Mouse (Mus musculus): ENCODE data around the gene Hyou1. TPM values are rescaled to one million over a fixed set of nuclear protein-coding genes. Genes with fewer than 3 reads are reported as not detected.
A peak's percentile ranks its signal among the peaks of the same experiment; 100 is the strongest.

Hyou1 gene
- polyA plus RNA-seq, 1 experiment from 2014 or later = 35.7 TPM

- no peak overlapping the region for H3K27ac ChIP-seq
- no peak for ATAC-seq (ENCODE audit: borderline replicate concordance, extremely low read depth, low FRiP score, low TSS enrichment)
- H3K4me3 ChIP-seq = no peak overlapping the region
- no peak overlapping the region for H3K4me2 ChIP-seq
- peaks cover 37% of the 10 kb centered on the region for H3K36me3 ChIP-seq
- H3K9me3 ChIP-seq = no peaks in the 10 kb centered on the region
- no peaks in the 10 kb centered on the region for H3K27me3 ChIP-seq
- H3K4me1 ChIP-seq = peaks cover 33% of the 10 kb centered on the region
- no peak overlapping the region for H3K9ac ChIP-seq
- 84% methylated on average over 5 of the region's 5 CpGs for WGBS
Observed at GRCm38 (mm10) chr9:44341487-44341886, 37.8 kb upstream of the Hyou1 start.

GRCm38 (mm10) chr9:44342173-44342572 lies 37.1 kb upstream of the Hyou1 start:
- Histone ChIP-seq H3K27me3 (no peaks in the 10 kb centered on the region), H3K36me3 (peaks cover 35% of the 10 kb centered on the region), H3K4me2 (peak overlapping the region; percentile 75; the same call in 1 of the 2 replicates), H3K9ac (0 out of 2 replicates have a peak overlapping the region, but pooled peaks have one; percentile 11), H3K27ac (no peak overlapping the region), H3K4me3 (no peak overlapping the region), H3K9me3 (no peaks in the 10 kb centered on the region), H3K4me1 (peaks cover 26% of the 10 kb centered on the region)
- no peak for ATAC-seq (ENCODE audit: borderline replicate concordance, extremely low read depth, low FRiP score, low TSS enrichment)
- 57% methylated on average over 3 of the region's 3 CpGs for WGBS

DNA sequence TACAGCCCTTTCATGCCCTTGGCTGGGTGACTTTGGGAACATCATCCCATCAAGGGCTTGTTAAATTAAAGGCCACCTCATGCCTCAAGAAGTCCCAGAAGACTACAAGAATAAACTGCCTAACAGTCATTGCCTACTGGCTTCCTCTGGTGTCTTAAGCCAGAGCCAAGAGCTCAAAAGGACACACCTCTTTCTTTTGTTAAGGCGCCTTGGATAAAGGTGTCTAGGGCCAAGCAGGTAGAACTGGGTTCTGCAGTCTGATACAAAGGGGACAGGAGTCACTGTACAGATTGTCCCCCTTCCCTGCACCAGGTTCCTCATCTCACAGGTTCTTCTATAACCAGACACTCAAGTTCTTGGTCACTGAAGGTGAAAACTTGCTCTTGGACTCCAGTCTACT lies 36.7 kb upstream of the Hyou1 start:
- WGBS = 94% methylated on average over 1 of the region's 1 CpGs
- H3K9ac ChIP-seq = peak overlapping the region; percentile 88; the same call in 1 of the 2 replicates
- peak overlapping the region; percentile 75 for H3K4me2 ChIP-seq
- no peak overlapping the region for H3K27ac ChIP-seq
- no peak for ATAC-seq (ENCODE audit: borderline replicate concordance, extremely low read depth, low FRiP score, low TSS enrichment)
- peaks cover 35% of the 10 kb centered on the region for H3K36me3 ChIP-seq
- no peaks in the 10 kb centered on the region for H3K9me3 ChIP-seq
- H3K4me3 ChIP-seq = peak overlapping the region; percentile 91; the same call in 1 of the 2 replicates
- no peaks in the 10 kb centered on the region for H3K27me3 ChIP-seq
- H3K4me1 ChIP-seq = peaks cover 21% of the 10 kb centered on the region

DNA sequence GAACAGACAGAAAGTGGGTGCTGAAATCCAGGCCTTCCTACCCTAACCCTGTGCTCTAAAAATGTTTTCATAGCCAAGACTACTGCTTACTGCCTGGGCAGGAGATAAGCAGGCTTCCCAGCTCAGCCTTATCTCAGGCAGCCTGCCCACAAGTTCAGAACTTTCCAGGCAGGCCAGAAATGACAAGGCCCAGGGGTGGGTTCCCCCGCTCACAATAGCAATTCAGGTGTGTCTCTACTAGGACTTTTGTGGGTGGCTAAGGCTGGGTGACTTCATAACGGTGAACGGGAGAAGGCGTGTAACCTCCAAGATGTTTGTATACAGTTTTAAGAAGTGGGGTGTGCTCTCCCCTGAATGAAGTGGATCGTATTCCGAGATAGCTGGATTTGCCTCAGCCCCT lies 36.0 kb upstream of the Hyou1 start:
- H3K9ac ChIP-seq = peak overlapping the region; percentile 88
- H3K4me1 ChIP-seq = peaks cover 17% of the 10 kb centered on the region
- ATAC-seq (ENCODE audit: borderline replicate concordance, extremely low read depth, low FRiP score, low TSS enrichment) = peak; percentile 10; the same call in 1 of the 2 replicates
- H3K36me3 ChIP-seq = peaks cover 35% of the 10 kb centered on the region
- no peaks in the 10 kb centered on the region for H3K27me3 ChIP-seq
- 5% methylated on average over 6 of the region's 6 CpGs for WGBS
- H3K4me3 ChIP-seq = peak overlapping the region; percentile 91
- no peaks in the 10 kb centered on the region for H3K9me3 ChIP-seq
- peak overlapping the region; percentile 99 for H3K27ac ChIP-seq
- H3K4me2 ChIP-seq = peak overlapping the region; percentile 75

DNA sequence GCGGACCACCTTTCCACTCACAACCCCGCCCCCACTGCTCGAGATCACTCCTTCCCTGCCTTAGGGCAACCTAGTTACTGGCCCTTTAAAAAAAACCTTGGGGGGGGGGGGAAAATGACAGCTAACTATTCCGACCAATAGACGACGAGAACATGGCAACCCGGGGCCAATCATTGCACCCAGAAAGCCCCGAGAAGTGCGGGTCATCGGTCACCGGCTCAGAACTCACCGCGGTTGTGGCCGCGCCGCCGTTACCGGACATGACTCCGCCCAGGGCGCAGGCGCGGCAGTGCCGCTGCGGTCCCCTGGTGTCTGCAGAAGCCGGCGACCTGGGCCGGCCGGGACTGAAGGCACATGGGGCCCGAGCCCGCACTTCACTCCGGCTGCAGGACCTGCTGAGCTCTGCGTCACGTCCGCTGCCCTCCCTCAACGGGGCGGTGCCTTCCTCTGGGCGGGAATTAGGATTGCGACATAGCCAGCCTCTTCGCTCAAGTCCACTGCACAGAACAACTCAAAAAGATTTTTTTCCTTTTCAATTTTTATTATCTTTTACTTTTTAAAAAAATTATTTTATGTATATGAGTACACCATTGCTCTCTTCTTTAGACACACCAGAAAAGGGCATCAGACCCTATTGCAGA lies 35.4 kb upstream of the Hyou1 start, which contains the start of gene Hmbs:
TSS of gene Hmbs (minus strand) at position 448 of the 641 bp plus-strand sequence.
- WGBS = under 1% methylated on average over 39 of the region's 39 CpGs

DNA sequence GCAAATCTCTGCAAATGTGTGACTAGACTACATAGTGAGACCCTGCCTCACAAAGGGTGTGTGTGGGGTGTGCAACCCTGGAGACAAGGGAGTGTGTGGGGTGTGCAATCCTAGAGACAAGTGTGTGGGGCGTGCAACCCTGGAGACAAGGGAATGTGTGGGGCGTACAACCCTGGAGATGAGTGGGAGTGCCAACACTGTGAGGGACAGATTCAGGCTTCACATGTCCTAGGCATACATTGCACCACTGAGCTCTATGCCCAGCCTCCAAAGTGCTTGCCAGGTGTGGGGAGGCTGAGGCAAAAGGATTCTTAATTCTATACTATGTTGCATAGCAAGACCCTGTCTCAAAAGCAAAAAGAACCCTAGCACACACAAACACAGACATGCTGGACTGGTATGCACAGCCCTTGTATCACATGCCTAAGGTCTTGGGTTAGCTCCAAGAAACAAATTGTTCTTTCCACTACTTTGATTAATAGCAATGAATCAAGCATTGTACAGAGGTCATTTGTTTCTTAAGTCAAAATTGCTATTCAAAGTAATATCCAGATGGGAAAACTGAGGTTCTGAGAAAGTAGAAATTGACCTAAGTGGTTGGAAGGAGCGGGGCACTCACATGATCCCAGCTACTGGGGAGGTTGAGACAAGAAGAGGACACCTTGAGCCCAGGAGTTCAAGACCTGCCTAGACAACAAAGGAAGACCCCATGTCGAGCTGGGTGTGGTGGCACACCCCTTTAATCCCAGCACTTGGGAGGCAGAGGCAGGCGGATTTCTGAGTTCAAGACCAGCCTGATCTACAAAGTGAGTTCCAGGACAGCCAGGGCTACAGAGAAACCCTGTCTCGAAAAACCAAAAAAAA lies 33.5 kb upstream of the Hyou1 start:
- Histone ChIP-seq H3K4me1 (peaks cover 17% of the 10 kb centered on the region), H3K4me3 (no peak overlapping the region), H3K9ac (no peak overlapping the region), H3K9me3 (no peaks in the 10 kb centered on the region), H3K27ac (no peak overlapping the region), H3K36me3 (peaks cover 45% of the 10 kb centered on the region), H3K27me3 (no peaks in the 10 kb centered on the region), H3K4me2 (no peak overlapping the region)
- 82% methylated on average over 6 of the region's 6 CpGs for WGBS
- no peak for ATAC-seq (ENCODE audit: borderline replicate concordance, extremely low read depth, low FRiP score, low TSS enrichment)

More for the DNA sequence above, 35.4 kb upstream of the Hyou1 start, which contains the start of gene Hmbs:
- Histone ChIP-seq H3K4me3 (peak within 1 kb of the TSS; percentile 91), H3K27me3 (no peaks in the 10 kb centered on the region), H3K36me3 (peaks cover 36% of the 10 kb centered on the region), H3K4me2 (peak within 1 kb of the TSS; percentile 75), H3K9ac (peak within 1 kb of the TSS; percentile 88), H3K9me3 (no peaks in the 10 kb centered on the region), H3K27ac (peak within 1 kb of the TSS; percentile 99), H3K4me1 (peaks cover 17% of the 10 kb centered on the region)
- ATAC-seq (ENCODE audit: borderline replicate concordance, extremely low read depth, low FRiP score, low TSS enrichment) = peak; percentile 95

DNA sequence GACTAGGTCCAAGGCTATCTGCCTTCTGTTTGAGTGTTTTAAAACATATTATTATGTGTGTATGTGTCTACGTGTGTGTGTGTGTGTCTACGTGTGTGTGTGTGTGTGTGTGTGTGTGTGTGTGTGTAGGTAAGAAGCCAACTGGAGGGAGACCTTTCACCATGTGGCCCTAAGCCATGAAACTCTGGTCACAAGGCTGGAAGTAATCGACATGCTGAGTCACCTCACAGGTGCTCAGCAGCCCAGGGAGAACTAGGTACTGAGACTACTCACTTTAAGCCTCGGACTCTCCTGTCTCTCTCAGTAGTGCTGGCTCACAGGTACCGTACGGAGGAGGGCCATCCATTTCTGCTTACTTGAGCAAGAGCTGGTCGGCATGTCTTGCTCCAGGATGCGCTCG lies 32.1 kb upstream of the Hyou1 start:
- no peak for ATAC-seq (ENCODE audit: borderline replicate concordance, extremely low read depth, low FRiP score, low TSS enrichment)
- Histone ChIP-seq H3K36me3 (peaks cover 58% of the 10 kb centered on the region), H3K4me2 (no peak overlapping the region)

GRCm38 (mm10) chr9:44347621-44348020 lies 31.7 kb upstream of the Hyou1 start:
- Histone ChIP-seq H3K9ac (no peak overlapping the region), H3K4me3 (no peak overlapping the region), H3K9me3 (no peaks in the 10 kb centered on the region), H3K27ac (no peak overlapping the region), H3K27me3 (no peaks in the 10 kb centered on the region), H3K36me3 (peaks cover 63% of the 10 kb centered on the region), H3K4me2 (no peak overlapping the region), H3K4me1 (peaks cover 11% of the 10 kb centered on the region)
- WGBS = 76% methylated on average over 4 of the region's 4 CpGs
- ATAC-seq (ENCODE audit: borderline replicate concordance, extremely low read depth, low FRiP score, low TSS enrichment) = no peak

More for the DNA sequence above, 32.1 kb upstream of the Hyou1 start:
- H3K27me3 ChIP-seq = no peaks in the 10 kb centered on the region
- H3K9me3 ChIP-seq = no peaks in the 10 kb centered on the region
- no peak overlapping the region for H3K9ac ChIP-seq
- no peak overlapping the region for H3K27ac ChIP-seq
- H3K4me3 ChIP-seq = no peak overlapping the region
- 90% methylated on average over 9 of the region's 9 CpGs for WGBS
- peaks cover 16% of the 10 kb centered on the region for H3K4me1 ChIP-seq

GRCm38 (mm10) chr9:44348546-44348945 lies 30.7 kb upstream of the Hyou1 start:
- Histone ChIP-seq H3K27ac (no peak overlapping the region), H3K4me1 (0 out of 2 replicates have a peak, but pooled peaks cover 4% of the 10 kb centered on the region), H3K4me3 (no peak overlapping the region), H3K9ac (no peak overlapping the region), H3K36me3 (peaks cover 72% of the 10 kb centered on the region), H3K27me3 (no peaks in the 10 kb centered on the region), H3K9me3 (no peaks in the 10 kb centered on the region), H3K4me2 (no peak overlapping the region)
- 95% methylated on average over 4 of the region's 4 CpGs for WGBS
- no peak for ATAC-seq (ENCODE audit: borderline replicate concordance, extremely low read depth, low FRiP score, low TSS enrichment)

DNA sequence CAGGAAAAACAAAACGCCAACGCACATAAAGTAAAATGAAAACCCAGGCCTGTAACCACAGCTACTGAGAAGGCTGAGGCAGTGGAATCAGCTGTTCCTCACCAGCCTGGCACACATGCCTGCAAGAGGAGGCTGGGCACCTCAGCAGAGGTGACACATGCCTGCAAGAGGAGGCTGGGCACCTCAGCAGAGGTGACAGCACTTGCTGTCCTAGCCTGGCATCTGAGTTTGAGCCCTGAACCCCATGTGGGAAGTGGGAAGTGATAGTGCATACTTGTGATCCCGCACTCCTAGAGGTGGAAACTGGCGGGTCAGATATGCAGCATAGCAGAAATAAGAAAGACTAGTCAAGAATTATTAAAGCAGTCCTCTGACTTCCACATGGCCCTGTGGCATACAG lies 27.9 kb upstream of the Hyou1 start:
- H3K27me3 ChIP-seq = no peaks in the 10 kb centered on the region
- WGBS = 97% methylated on average over 4 of the region's 4 CpGs
- H3K4me2 ChIP-seq = no peak overlapping the region
- peaks cover 93% of the 10 kb centered on the region for H3K36me3 ChIP-seq
- H3K4me1 ChIP-seq = no peaks in the 10 kb centered on the region
- no peaks in the 10 kb centered on the region for H3K9me3 ChIP-seq
- no peak overlapping the region for H3K9ac ChIP-seq
- no peak overlapping the region for H3K4me3 ChIP-seq
- H3K27ac ChIP-seq = no peak overlapping the region
- no peak for ATAC-seq (ENCODE audit: borderline replicate concordance, extremely low read depth, low FRiP score, low TSS enrichment)

GRCm38 (mm10) chr9:44352337-44352736 lies 27.0 kb upstream of the Hyou1 start:
- 87% methylated on average over 10 of the region's 10 CpGs for WGBS
- H3K4me2 ChIP-seq = no peak overlapping the region
- H3K4me1 ChIP-seq = no peaks in the 10 kb centered on the region
- ATAC-seq (ENCODE audit: borderline replicate concordance, extremely low read depth, low FRiP score, low TSS enrichment) = no peak
- no peak overlapping the region for H3K9ac ChIP-seq
- H3K9me3 ChIP-seq = no peaks in the 10 kb centered on the region
- H3K27me3 ChIP-seq = no peaks in the 10 kb centered on the region
- H3K36me3 ChIP-seq = peaks cover 93% of the 10 kb centered on the region
- no peak overlapping the region for H3K27ac ChIP-seq
- no peak overlapping the region for H3K4me3 ChIP-seq

- no peaks in the 10 kb centered on the region for H3K27me3 ChIP-seq
- H3K27ac ChIP-seq = no peak overlapping the region
- no peak for ATAC-seq (ENCODE audit: borderline replicate concordance, extremely low read depth, low FRiP score, low TSS enrichment)
- peaks cover 92% of the 10 kb centered on the region for H3K36me3 ChIP-seq
- no peak overlapping the region for H3K4me3 ChIP-seq
- no peaks in the 10 kb centered on the region for H3K9me3 ChIP-seq
- H3K4me1 ChIP-seq = no peaks in the 10 kb centered on the region
- 83% methylated on average over 6 of the region's 6 CpGs for WGBS
- H3K4me2 ChIP-seq = no peak overlapping the region
- H3K9ac ChIP-seq = no peak overlapping the region
Observed at GRCm38 (mm10) chr9:44353142-44353541, 26.1 kb upstream of the Hyou1 start.
